Mouse (Mus musculus) WW6 (cell line): Measurements from ENCODE around the gene Dnajc11.

ENCODE experiments used
- DNase-seq: peaks from one replicate; pipeline ENCODE4 v3.0.0-alpha.2; 2013; ENCODE audit warnings: low read depth, low spot score

The Dnajc11 gene

DNA sequence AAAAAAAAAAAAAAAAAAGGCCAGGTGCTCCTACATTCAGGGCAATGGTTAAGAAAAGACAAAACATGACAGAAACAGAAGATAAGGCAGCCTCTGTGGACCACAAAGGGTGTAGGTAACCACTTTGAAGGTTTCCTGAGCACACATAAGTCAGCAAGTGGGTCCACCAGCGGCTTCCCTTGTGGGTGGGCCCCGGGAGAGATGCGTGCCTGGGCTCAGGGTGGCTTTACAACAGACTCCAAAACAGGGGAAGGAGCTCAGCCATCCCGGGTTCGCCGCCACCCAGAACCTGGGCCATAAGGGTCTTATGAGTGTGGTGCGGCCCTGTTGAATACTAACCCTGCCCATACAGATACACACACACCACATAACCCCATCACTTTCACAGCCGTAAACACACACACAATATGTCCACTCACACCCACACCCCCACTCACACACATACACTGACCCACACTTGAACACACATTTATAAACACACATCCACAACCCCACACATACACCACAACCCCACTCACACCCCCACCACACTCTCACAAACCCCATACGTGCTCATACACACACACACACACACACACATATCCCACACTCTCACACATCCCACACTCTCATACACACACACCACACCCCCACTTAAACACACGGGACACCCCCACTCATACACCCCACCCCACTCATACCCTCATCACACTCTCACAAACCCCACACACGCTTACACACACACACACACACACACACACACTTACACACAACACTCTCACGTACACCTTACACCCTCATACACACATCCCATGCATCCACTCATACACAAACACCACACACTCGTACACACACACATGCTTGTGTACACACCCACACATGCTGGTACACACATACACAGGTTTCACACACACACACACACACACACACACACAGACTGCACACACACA lies 651 bp upstream of the Dnajc11 start:
- DNase-seq = no peak

- no peak for DNase-seq
Observed at GRCm38 (mm10) chr4:151934215-151934572, 703 bp downstream of the Dnajc11 start.

DNA sequence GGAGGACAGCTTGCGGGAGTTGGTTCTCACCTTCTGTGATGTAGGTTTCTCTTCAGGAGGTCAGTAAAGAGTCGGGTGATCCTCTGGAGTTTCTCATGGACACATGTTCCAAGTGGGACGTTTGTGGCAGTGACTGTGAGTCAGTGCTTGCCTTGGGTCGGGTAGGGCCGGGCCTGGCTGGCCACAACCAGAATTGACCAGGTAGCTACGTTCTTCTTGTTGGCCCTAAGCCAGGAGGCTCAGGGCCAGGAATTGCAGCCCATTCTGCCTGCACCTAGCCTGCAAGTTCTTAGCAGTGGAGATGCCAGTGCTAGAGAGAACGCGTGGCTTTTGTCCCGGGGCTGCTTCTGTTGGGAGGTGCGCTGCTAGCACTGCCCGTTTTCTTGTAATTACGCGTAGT lies 4.0 kb downstream of the Dnajc11 start:
- no peak for DNase-seq

GRCm38 (mm10) chr4:151938089-151938488 lies 4.6 kb downstream of the Dnajc11 start:
- no peak for DNase-seq

DNA sequence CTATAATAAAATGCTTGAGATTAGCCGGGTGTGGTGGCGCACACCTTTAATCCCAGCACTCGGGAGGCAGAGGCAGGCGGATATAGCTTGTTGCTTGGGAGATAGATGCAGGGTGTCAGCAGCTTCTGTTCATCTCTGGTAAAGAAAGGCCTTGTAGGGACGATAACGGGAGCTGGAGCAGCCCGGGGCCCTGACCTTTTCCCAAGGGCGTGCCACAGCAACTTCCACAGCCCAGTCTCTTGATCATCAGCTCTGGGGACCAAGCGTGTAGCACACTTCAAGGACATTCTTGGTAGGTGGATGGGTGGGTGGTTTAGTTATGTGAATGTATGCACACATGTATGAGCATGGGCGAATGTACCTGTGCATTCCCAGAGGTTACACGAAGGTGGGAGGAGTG lies 12.7 kb downstream of the Dnajc11 start:
- no peak for DNase-seq

DNA sequence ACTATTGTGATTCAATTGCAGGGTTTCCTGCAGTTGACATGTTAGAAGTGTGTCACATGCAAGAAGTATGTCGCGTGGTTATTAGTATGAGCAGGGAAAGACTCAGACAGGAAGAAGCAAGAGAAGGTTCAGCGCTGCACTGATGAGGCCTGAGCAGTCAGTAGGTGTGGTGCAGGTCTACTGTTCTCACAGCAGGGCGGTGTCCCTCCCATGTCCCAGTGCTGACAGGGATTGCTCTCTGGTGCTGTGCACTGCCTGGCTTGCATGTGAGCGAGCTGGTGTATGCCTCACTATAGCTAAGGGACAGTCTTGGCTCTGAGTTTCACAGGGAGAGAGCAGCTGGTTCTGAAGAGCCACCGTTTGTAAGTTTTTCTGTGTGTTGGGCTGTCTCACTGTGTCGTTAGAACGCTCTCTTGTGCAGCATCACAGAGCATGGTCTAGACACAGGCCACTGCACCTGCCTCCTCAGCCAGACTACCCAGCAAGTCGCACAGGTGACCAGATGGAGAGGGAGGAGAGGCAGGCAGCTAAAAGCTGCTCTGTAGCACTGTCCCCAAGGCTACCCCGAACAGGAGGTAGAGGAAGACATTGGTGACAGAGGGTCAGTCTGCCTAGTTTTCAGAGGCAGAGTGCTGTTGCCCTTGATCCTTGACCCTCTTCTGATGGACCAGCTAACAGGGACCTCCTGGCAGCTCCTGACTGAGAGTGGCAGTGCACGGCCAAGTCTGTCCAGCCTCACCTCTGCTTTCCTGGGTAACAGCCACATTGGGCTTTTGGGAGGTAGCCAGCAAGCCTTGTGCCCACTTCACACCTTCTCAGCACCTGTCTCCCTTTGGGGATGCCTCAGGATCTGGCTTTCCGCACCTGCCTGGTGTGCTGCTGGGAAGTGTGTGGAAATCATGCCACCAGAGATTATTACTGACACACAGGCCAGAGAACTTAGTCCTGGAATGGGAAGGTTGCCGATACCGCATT lies 15.3 kb downstream of the Dnajc11 start:
- no peak for DNase-seq

DNA sequence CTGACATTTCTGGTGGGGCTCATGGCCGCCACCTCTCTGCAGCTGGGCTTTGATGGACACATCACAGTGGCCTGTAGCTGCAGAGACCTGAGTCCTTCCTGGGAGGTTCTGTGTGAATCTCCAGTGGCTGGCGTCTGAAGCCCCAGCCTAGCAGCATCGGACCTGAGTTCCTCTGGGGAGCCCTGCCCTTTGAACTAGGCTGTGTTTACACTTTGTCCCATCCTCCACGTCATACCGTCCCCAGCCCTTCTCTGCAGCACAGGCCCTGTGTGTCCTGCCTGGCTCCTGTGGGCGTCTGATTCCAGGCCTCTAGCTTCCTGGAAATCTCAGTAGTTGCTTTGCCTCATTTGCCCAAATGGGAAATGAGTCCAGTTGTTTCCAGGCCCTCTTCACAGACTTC lies 19.7 kb downstream of the Dnajc11 start:
- DNase-seq = no peak

DNA sequence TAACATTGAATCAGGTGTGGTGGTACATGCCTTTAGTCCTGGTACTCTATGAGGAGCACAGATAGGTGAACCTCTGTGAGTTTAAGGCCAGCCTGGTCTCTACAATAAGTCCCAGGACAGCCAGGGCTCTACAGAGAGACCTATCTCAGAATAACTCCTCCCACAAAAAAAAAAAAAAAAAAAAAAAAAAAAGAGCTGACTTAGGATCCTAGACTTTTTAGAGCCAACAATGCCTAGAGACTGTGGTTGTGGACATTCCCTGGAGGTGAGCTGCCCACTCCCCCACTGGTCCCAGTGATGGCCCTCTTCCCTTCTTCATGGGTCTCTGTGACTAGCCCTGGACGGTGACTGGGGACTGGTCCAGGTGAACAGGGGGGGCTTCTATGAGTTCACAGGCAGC lies 22.3 kb downstream of the Dnajc11 start:
- no peak for DNase-seq

GRCm38 (mm10) chr4:151957584-151958315 lies 24.3 kb downstream of the Dnajc11 start:
- no peak for DNase-seq

DNA sequence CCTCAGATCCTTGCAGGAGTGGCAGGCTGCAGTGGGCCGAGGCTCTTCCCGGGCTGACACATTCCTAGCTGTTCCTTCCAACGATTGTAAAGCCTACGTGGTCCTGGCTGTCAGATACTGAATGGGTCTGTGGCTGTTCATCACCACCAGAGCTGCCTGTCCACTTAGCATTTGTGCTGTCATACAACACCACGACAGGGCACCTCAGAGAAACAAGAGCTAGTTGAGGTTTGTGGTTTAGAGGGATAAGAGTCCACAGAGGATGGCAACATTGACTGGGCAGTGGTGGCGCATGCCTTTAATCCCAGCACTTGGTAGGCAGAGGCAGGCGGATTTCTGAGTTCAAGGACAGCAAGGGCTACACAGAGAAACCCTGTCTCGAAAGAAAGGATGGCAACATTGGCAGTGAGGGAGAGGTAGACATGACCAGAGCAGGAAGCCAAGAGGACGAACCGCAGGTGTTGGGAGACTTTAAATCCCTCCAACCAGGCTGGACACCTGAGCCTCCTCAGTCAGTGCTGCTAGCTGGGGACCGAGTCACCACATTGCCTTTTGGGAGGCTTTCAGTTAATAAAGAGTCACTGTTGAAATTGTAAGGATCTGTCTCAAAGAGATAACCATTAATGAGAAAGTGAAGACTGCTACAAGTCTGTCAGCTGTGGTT lies 26.5 kb downstream of the Dnajc11 start:
- DNase-seq = no peak

DNA sequence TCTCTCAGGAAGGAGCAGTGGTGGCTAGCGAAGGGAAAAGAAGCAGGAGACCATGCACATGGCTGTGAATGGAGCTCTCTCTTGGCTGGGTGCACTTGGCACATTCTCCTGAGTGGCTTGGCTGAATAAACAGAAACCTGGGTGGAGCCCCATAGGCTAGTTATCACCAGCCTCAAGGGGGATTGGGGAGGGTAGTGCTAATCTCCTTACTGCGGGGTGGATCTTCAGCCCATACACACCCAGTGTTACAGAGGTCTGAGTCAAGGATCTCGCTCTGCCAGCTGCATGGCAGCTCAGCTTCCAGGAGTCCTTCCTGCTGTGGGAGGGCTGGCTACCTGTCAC lies 27.0 kb downstream of the Dnajc11 start:
- DNase-seq = no peak

- no peak for DNase-seq
Observed at GRCm38 (mm10) chr4:151962817-151963216, 29.3 kb downstream of the Dnajc11 start.

- no peak for DNase-seq
Observed at GRCm38 (mm10) chr4:151968204-151968921, 34.9 kb downstream of the Dnajc11 start.

- no peak for DNase-seq
Observed at GRCm38 (mm10) chr4:151972221-151972967, 38.9 kb downstream of the Dnajc11 start.

GRCm38 (mm10) chr4:151975441-151975840 lies 42.0 kb downstream of the Dnajc11 start:
- DNase-seq = no peak

DNA sequence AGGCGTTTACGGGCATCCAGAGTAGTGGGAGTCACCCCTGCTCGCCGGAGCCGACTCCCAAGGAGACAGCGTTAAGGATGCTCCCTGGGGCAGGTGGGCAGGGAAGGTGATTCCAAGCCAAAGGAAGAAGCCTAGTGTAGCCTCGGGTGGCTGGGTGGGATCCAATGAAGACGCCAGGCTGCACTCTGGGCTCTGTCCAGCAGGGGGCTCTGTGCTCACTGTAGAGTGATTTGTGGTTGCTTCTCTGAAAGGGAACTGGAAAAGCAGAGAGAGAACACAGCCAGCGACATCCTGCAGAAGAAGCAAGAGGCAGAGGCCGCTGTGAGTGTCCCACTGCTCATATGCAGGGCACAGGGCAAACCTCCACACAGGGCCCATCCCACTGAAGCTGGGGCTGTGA lies 44.3 kb downstream of the Dnajc11 start:
- DNase-seq = peak; percentile 67

GRCm38 (mm10) chr4:151980699-151981098 lies 47.2 kb downstream of the Dnajc11 start:
- no peak for DNase-seq

GRCm38 (mm10) chr4:151981363-151981762 lies 47.9 kb downstream of the Dnajc11 start:
- DNase-seq = no peak

- no peak for DNase-seq
Observed at GRCm38 (mm10) chr4:151983043-151983442, 49.6 kb downstream of the Dnajc11 start.

DNA sequence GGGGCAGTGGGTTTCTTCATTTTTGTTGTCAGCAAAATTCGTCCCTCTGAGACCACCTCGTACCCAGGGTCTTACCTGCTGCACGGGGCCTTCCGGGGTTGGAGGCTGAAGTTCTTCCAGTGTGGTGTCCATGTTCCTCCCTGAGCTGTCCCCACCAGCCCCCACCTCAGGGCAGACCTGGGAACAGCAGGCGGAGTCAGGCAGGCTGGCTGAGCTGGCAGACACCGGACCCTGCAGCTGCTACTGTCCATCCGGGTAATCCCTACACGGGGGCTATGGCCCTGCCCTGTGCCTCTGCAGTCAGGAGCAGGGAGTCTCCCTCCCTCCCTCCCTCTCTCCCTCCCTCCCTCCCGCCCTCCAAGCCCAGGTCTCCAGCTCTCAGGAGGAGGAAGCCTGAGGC lies 50.1 kb downstream of the Dnajc11 start:
- DNase-seq = no peak
